Mouse (Mus musculus) intestine, embryonic 14.5 days (tissue): Measurements from ENCODE around the gene Gm13030. TPM values are rescaled to one million over a fixed set of nuclear protein-coding genes. Genes with fewer than 3 reads are reported as not detected.
A peak's percentile ranks its signal among the peaks of the same experiment; 100 is the strongest.
"Not testable (repeated sequence)": the region's sequence is repeated elsewhere in the genome, so short reads cannot be mapped to it uniquely, and the experiment has no call there.

Source experiments
- ATAC-seq: fragments of 200-750 bp; cut with Nextera tagmentation; replicated peaks from 2 replicates; pipeline ENCODE4 v1.8.0; 2017; ENCODE audit warnings: low read depth, moderate number of reproducible peaks, moderate TSS enrichment, moderate library complexity; ENCODE audit not compliant: low FRiP score, low TSS enrichment
- DNase-seq: peaks from one replicate; pipeline ENCODE4 v3.0.0-alpha.2; 2018; ENCODE audit warnings: low spot score
- H3K27ac ChIP-seq: fragments of 300-500 bp; sonication (generic); 2 replicates; pipeline ENCODE4 v1.5.1; 2014; ENCODE audit warnings: low read depth, mild to moderate bottlenecking, control low read depth
- H3K27me3 ChIP-seq: fragments of 300-500 bp; sonication (generic); replicated peaks from 2 replicates; pipeline ENCODE4 v1.6.1; 2014; ENCODE audit warnings: low read length, control low read depth; ENCODE audit not compliant: control insufficient read depth, insufficient read depth
- H3K36me3 ChIP-seq: fragments of 300-500 bp; sonication (generic); 2 replicates; pipeline ENCODE4 v1.6.1; 2014; ENCODE audit warnings: low read length, control low read depth; ENCODE audit not compliant: control insufficient read depth, insufficient read depth
- H3K4me1 ChIP-seq: fragments of 300-500 bp; sonication (generic); replicated peaks from 2 replicates; pipeline ENCODE4 v1.6.1; 2014; ENCODE audit warnings: low read length, control low read depth, mixed read lengths; ENCODE audit not compliant: control insufficient read depth, insufficient read depth
- H3K4me2 ChIP-seq: fragments of 300-500 bp; sonication (generic); 2 replicates; pipeline ENCODE4 v1.6.1; 2014; ENCODE audit warnings: low read length
- H3K4me3 ChIP-seq: fragments of 300-500 bp; sonication (generic); 2 replicates; pipeline ENCODE4 v1.5.1; 2014; ENCODE audit warnings: low read depth, low read length, control low read depth, mixed read lengths
- H3K9ac ChIP-seq: fragments of 300-500 bp; sonication (generic); 2 replicates; pipeline ENCODE4 v1.6.1; 2014; ENCODE audit warnings: mild to moderate bottlenecking, low read length
- H3K9me3 ChIP-seq: fragments of 300-500 bp; sonication (generic); 2 replicates; pipeline ENCODE4 v1.6.1; 2016; ENCODE audit warnings: low read length, control low read depth; ENCODE audit not compliant: control insufficient read depth
- WGBS: fragments of 180-500 bp; shearing (Covaris S2); extraction: QIAGEN DNeasy Blood & Tissue Kit; methylation state at CpG from one replicate; pipeline ENCODE4 v1.1.7; 2014; 5-methylcytosine and 5-hydroxymethylcytosine counted together
- polyA plus RNA-seq: library from polyadenylated mRNA; unstranded; fragments of >200 nt; fragmentation: Nextera tagmentation; extraction: Ambion mirVana; gene quantifications from 2 replicates; pipeline ENCODE4 v1.2.1, GENCODE M21; 2014

The Gm13030 gene
- polyA plus RNA-seq, 1 experiment from 2014 or later = not detected

DNA sequence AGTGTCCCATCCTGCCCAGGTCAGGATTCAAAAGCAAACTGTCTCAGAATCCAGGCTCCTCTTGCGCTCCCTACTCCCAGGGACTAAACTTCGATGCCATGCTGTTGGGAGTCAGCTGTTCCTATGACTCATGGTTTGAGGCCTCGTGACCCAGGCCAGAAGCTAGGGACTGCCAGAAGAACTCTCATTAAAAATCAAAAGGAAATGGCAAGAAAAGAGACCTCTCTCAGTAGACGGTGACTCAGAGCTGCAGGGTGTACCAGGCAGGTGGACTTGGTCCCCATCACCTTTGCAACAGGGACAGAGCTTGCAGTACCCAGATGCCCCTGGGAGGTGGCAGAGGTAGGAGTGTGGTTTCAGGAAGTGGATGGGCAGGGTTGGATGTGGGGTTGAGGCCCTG is 4.0 kb upstream of the Gm13030 start, which contains the start of gene Pla2g2e:
Gene Pla2g2e (plus strand): TSS at position 212 of the 400 bp plus-strand sequence.
- Histone ChIP-seq H3K4me1 (no peaks in the 10 kb centered on the region), H3K4me3 (no peak within 1 kb of the TSS), H3K9me3 (no peaks in the 10 kb centered on the region), H3K36me3 (no peaks in the 10 kb centered on the region), H3K9ac (no peak within 1 kb of the TSS), H3K27ac (no peak within 1 kb of the TSS), H3K27me3 (no peaks in the 10 kb centered on the region), H3K4me2 (no peak within 1 kb of the TSS)
- ATAC-seq (no peak), DNase-seq (no peak)
- WGBS = 80% methylated on average over 4 of the region's 4 CpGs

DNA sequence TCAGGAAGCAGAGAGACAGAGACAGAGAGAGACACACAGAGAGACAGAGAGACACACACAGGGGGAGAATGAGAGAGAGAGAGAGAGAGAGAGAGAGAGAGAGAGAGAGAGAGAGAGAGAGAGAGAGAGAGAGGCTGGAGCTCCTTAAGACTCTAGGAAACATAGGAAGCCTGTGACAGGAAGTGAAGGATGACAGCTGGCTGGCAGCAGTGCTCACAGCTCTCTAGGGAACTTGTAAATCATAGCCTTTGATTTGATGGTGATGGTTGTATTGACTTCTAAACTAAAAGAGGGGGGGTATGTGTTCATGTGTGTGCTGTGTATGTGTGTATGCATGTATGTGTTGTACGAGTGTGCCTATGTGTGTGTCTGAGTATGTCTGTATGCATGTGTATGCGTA is 2.2 kb upstream of the Gm13030 start:
- H3K4me2 ChIP-seq = no peak overlapping the region
- H3K4me3 ChIP-seq = no peak overlapping the region
- H3K9ac ChIP-seq = no peak overlapping the region
- no peaks in the 10 kb centered on the region for H3K9me3 ChIP-seq
- no peaks in the 10 kb centered on the region for H3K4me1 ChIP-seq
- H3K27ac ChIP-seq = no peak overlapping the region
- H3K36me3 ChIP-seq = no peaks in the 10 kb centered on the region
- no peak for DNase-seq
- ATAC-seq = no peak
- no peaks in the 10 kb centered on the region for H3K27me3 ChIP-seq
- WGBS = 98% methylated on average over 2 of the region's 2 CpGs

DNA sequence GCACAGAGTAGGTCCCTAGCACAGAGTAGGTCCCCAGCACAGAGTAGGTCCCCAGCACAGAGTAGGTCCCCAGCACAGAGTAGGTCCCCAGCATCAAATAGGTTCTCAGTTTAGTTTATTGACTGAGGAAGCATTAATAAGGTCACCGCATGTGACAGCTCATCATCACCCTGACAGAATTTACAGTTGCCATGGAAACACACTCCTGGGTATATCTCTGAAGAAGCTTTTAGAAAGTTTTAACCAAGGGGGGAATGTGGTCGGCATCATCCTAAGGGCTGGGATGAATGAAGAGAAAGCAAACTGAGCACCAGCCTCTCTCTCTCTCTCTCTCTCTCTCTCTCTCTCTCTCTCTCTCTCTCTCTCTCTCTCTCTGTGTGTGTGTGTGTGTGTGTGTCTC is 1.5 kb upstream of the Gm13030 start:
- DNase-seq = not testable (repeated sequence)

GRCm38 (mm10) chr4:138868666-138869065 is 5.1 kb downstream of the Gm13030 start:
- Histone ChIP-seq H3K4me2 (no peak overlapping the region), H3K9ac (no peak overlapping the region), H3K4me1 (no peaks in the 10 kb centered on the region), H3K9me3 (no peaks in the 10 kb centered on the region), H3K4me3 (no peak overlapping the region), H3K27ac (no peak overlapping the region), H3K36me3 (no peaks in the 10 kb centered on the region), H3K27me3 (no peaks in the 10 kb centered on the region)
- no peak for DNase-seq
- WGBS = 55% methylated on average over 8 of the region's 8 CpGs
- ATAC-seq = no peak

More for the DNA sequence above, 1.5 kb upstream of the Gm13030 start:
- H3K9ac ChIP-seq, H3K4me1 ChIP-seq, H3K36me3 ChIP-seq, H3K27me3 ChIP-seq, ATAC-seq, H3K9me3 ChIP-seq, H3K4me3 ChIP-seq, H3K27ac ChIP-seq, H3K4me2 ChIP-seq: not testable (repeated sequence)
- 78% methylated on average over 2 of the region's 2 CpGs for WGBS

GRCm38 (mm10) chr4:138866413-138866812 is 7.4 kb downstream of the Gm13030 start:
- Histone ChIP-seq H3K4me3 (no peak overlapping the region), H3K9ac (no peak overlapping the region), H3K9me3 (no peaks in the 10 kb centered on the region), H3K4me2 (no peak overlapping the region), H3K27ac (no peak overlapping the region), H3K36me3 (no peaks in the 10 kb centered on the region), H3K4me1 (no peaks in the 10 kb centered on the region), H3K27me3 (no peaks in the 10 kb centered on the region)
- DNase-seq = peak; percentile 87
- ATAC-seq = no peak
- WGBS = 13% methylated on average over 7 of the region's 7 CpGs

DNA sequence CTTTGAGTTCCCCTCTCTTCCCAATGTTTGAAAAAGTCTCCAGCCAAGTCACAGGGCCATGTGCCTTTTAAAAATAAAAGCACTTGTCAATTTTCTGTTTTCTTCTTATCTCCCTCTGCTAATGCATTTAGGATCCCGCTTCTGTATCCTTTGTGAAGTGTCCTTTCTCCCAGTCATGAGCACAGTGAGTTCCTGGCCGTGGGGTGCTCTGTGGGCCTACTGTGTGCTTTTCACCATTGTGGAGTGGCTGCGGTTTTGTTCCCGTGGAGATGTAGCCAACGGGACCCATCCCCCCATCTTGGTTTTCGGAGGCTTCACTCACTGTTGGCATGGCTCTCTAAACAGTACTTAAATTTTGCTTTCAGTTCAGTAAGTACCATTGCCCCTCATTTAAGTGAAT is 7.8 kb downstream of the Gm13030 start:
- Histone ChIP-seq H3K4me2 (no peak overlapping the region), H3K27ac (no peak overlapping the region)
- WGBS = 67% methylated on average over 6 of the region's 6 CpGs

GRCm38 (mm10) chr4:138865092-138865491 is 8.7 kb downstream of the Gm13030 start:
- no peak for DNase-seq
- H3K4me1 ChIP-seq = peaks cover 2% of the 10 kb centered on the region; the same call in 1 of the 2 replicates
- H3K4me2 ChIP-seq = no peak overlapping the region
- H3K4me3 ChIP-seq = no peak overlapping the region
- no peak for ATAC-seq
- H3K9me3 ChIP-seq = no peaks in the 10 kb centered on the region
- WGBS = 35% methylated on average over 5 of the region's 5 CpGs
- H3K9ac ChIP-seq = no peak overlapping the region
- H3K27ac ChIP-seq = no peak overlapping the region
- no peaks in the 10 kb centered on the region for H3K27me3 ChIP-seq
- no peaks in the 10 kb centered on the region for H3K36me3 ChIP-seq

More for the DNA sequence above, 7.8 kb downstream of the Gm13030 start:
- Histone ChIP-seq H3K27me3 (no peaks in the 10 kb centered on the region), H3K9ac (no peak overlapping the region), H3K4me1 (no peaks in the 10 kb centered on the region), H3K9me3 (no peaks in the 10 kb centered on the region), H3K4me3 (no peak overlapping the region), H3K36me3 (no peaks in the 10 kb centered on the region)
- DNase-seq (no peak), ATAC-seq (no peak)

- no peak for ATAC-seq
- WGBS = 70% methylated on average over 10 of the region's 10 CpGs
- no peak within 1 kb of the TSS for H3K9ac ChIP-seq
These were observed 10.3 kb downstream of the Gm13030 start, which contains the start of gene Pla2g5 for GRCm38 (mm10) chr4:138863344-138863998. TSS of gene Pla2g5 (minus strand) at chr4:138863482.

DNA sequence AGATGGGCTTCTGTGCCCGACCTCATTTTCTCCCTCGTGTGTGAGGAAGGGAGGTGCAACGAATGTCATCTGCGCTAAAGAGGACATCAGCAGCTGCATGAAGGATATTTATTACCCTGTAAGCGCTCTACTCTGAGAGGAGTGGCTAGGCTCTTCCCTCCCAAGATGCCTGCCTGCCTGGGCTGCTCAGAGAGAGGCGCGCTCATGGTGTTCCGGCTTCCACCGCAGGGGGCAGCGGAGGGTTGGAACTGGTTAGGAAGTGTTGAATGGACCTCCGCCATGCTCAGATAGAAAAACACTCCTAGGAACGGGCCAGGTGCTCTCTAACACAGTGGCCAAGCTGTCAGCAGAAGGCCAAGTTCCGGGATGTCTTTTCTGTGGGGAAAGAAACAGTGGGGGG is 14.0 kb downstream of the Gm13030 start:
- H3K4me3 ChIP-seq = 0 out of 2 replicates have a peak overlapping the region, but pooled peaks have one; percentile 12
- H3K4me1 ChIP-seq = peaks cover 7% of the 10 kb centered on the region; the same call in 1 of the 2 replicates
- H3K4me2 ChIP-seq = peak overlapping the region; percentile 39
- H3K27ac ChIP-seq = no peak overlapping the region
- H3K36me3 ChIP-seq = no peaks in the 10 kb centered on the region
- peak; percentile 96 for DNase-seq
- no peaks in the 10 kb centered on the region for H3K9me3 ChIP-seq
- 3% methylated on average over 13 of the region's 13 CpGs for WGBS
- H3K27me3 ChIP-seq = no peaks in the 10 kb centered on the region
- H3K9ac ChIP-seq = no peak overlapping the region
- peak; percentile 59; the same call in 1 of the 2 replicates for ATAC-seq

More at GRCm38 (mm10) chr4:138863344-138863998, 10.3 kb downstream of the Gm13030 start, which contains the start of gene Pla2g5:
- H3K4me2 ChIP-seq = no peak within 1 kb of the TSS
- H3K27ac ChIP-seq = no peak within 1 kb of the TSS
- H3K9me3 ChIP-seq = no peaks in the 10 kb centered on the region
- no peak for DNase-seq
- peaks cover 7% of the 10 kb centered on the region; the same call in 1 of the 2 replicates for H3K4me1 ChIP-seq
- H3K27me3 ChIP-seq = no peaks in the 10 kb centered on the region
- no peak within 1 kb of the TSS for H3K4me3 ChIP-seq
- H3K36me3 ChIP-seq = no peaks in the 10 kb centered on the region
